Mouse (Mus musculus): Measurements from ENCODE around the gene Etnk2. TPM values are rescaled to one million over a fixed set of nuclear protein-coding genes. Genes with fewer than 3 reads are reported as not detected.

Gene Etnk2
- polyA plus RNA-seq, 1 experiment from 2014 or later = 3.0 TPM

- peak overlapping the region; percentile 66 for H3K27ac ChIP-seq (ENCODE audit: low read depth, low read length)
- no peaks in the 10 kb centered on the region; the same call in 1 of the 2 replicates for H3K36me3 ChIP-seq (ENCODE audit: control insufficient read depth, insufficient read depth, low read length)
- no peaks in the 10 kb centered on the region for H3K9me3 ChIP-seq (ENCODE audit: control insufficient read depth, low read length)
- WGBS = 63% methylated on average over 9 of the region's 9 CpGs
- no peak for DNase-seq (ENCODE audit: low spot score)
- H3K4me2 ChIP-seq (ENCODE audit: low read depth) = no peak overlapping the region
- ATAC-seq (ENCODE audit: insufficient read depth, low FRiP score, low TSS enrichment) = no peak
- H3K4me3 ChIP-seq (ENCODE audit: low read depth, low read length) = no peak overlapping the region
- no peak overlapping the region; the same call in 1 of the 2 replicates for H3K9ac ChIP-seq (ENCODE audit: low read length)
- H3K4me1 ChIP-seq (ENCODE audit: control insufficient read depth, insufficient read depth, low read length) = peaks cover 31% of the 10 kb centered on the region
- no peaks in the 10 kb centered on the region for H3K27me3 ChIP-seq (ENCODE audit: control insufficient read depth, insufficient read depth, low read length)
Observed at GRCm38 (mm10) chr1:133409786-133410185, 46.4 kb downstream of the Etnk2 start.

- no peak overlapping the region for H3K9ac ChIP-seq (ENCODE audit: low read length)
- 55% methylated on average over 8 of the region's 8 CpGs for WGBS
Observed at GRCm38 (mm10) chr1:133411506-133412147, 48.3 kb downstream of the Etnk2 start.

GRCm38 (mm10) chr1:133412941-133413340, 49.6 kb downstream of the Etnk2 start:
- Histone ChIP-seq H3K27me3 (ENCODE audit: control insufficient read depth, insufficient read depth, low read length) (no peaks in the 10 kb centered on the region), H3K4me1 (ENCODE audit: control insufficient read depth, insufficient read depth, low read length) (peaks cover 28% of the 10 kb centered on the region), H3K27ac (ENCODE audit: low read depth, low read length) (no peak overlapping the region), H3K4me2 (ENCODE audit: low read depth) (no peak overlapping the region), H3K36me3 (ENCODE audit: control insufficient read depth, insufficient read depth, low read length) (no peaks in the 10 kb centered on the region; the same call in 1 of the 2 replicates), H3K9me3 (ENCODE audit: control insufficient read depth, low read length) (no peaks in the 10 kb centered on the region), H3K4me3 (ENCODE audit: low read depth, low read length) (no peak overlapping the region), H3K9ac (ENCODE audit: low read length) (no peak overlapping the region)
- ATAC-seq (ENCODE audit: insufficient read depth, low FRiP score, low TSS enrichment) (no peak), DNase-seq (ENCODE audit: low spot score) (no peak)
- 65% methylated on average over 9 of the region's 9 CpGs for WGBS

More at GRCm38 (mm10) chr1:133411506-133412147, 48.3 kb downstream of the Etnk2 start:
- ATAC-seq (ENCODE audit: insufficient read depth, low FRiP score, low TSS enrichment) (no peak), DNase-seq (ENCODE audit: low spot score) (no peak)
- H3K4me2 ChIP-seq (ENCODE audit: low read depth) = no peak overlapping the region
- H3K4me1 ChIP-seq (ENCODE audit: control insufficient read depth, insufficient read depth, low read length) = peaks cover 31% of the 10 kb centered on the region
- no peak overlapping the region for H3K4me3 ChIP-seq (ENCODE audit: low read depth, low read length)
- no peaks in the 10 kb centered on the region; the same call in 1 of the 2 replicates for H3K36me3 ChIP-seq (ENCODE audit: control insufficient read depth, insufficient read depth, low read length)
- no peaks in the 10 kb centered on the region for H3K27me3 ChIP-seq (ENCODE audit: control insufficient read depth, insufficient read depth, low read length)
- H3K9me3 ChIP-seq (ENCODE audit: control insufficient read depth, low read length) = no peaks in the 10 kb centered on the region
- H3K27ac ChIP-seq (ENCODE audit: low read depth, low read length) = no peak overlapping the region

GRCm38 (mm10) chr1:133415086-133415485, 51.7 kb downstream of the Etnk2 start:
- DNase-seq (ENCODE audit: low spot score) (no peak), ATAC-seq (ENCODE audit: insufficient read depth, low FRiP score, low TSS enrichment) (no peak)
- no peak overlapping the region for H3K9ac ChIP-seq (ENCODE audit: low read length)
- H3K4me3 ChIP-seq (ENCODE audit: low read depth, low read length) = no peak overlapping the region
- H3K4me1 ChIP-seq (ENCODE audit: control insufficient read depth, insufficient read depth, low read length) = peaks cover 23% of the 10 kb centered on the region
- H3K9me3 ChIP-seq (ENCODE audit: control insufficient read depth, low read length) = no peaks in the 10 kb centered on the region
- H3K36me3 ChIP-seq (ENCODE audit: control insufficient read depth, insufficient read depth, low read length) = no peaks in the 10 kb centered on the region
- no peaks in the 10 kb centered on the region for H3K27me3 ChIP-seq (ENCODE audit: control insufficient read depth, insufficient read depth, low read length)
- H3K4me2 ChIP-seq (ENCODE audit: low read depth) = no peak overlapping the region
- H3K27ac ChIP-seq (ENCODE audit: low read depth, low read length) = no peak overlapping the region
- WGBS = 60% methylated on average over 7 of the region's 7 CpGs

- ATAC-seq (ENCODE audit: insufficient read depth, low FRiP score, low TSS enrichment) = no peak
- Histone ChIP-seq H3K9ac (ENCODE audit: low read length) (no peak overlapping the region), H3K27ac (ENCODE audit: low read depth, low read length) (no peak overlapping the region), H3K36me3 (ENCODE audit: control insufficient read depth, insufficient read depth, low read length) (no peaks in the 10 kb centered on the region), H3K9me3 (ENCODE audit: control insufficient read depth, low read length) (no peaks in the 10 kb centered on the region), H3K4me2 (ENCODE audit: low read depth) (no peak overlapping the region), H3K4me1 (ENCODE audit: control insufficient read depth, insufficient read depth, low read length) (peaks cover 22% of the 10 kb centered on the region), H3K4me3 (ENCODE audit: low read depth, low read length) (no peak overlapping the region), H3K27me3 (ENCODE audit: control insufficient read depth, insufficient read depth, low read length) (no peaks in the 10 kb centered on the region)
- DNase-seq (ENCODE audit: low spot score) = no peak
- 70% methylated on average over 6 of the region's 6 CpGs for WGBS
Observed at GRCm38 (mm10) chr1:133415505-133415904, 52.1 kb downstream of the Etnk2 start.

- ATAC-seq (ENCODE audit: insufficient read depth, low FRiP score, low TSS enrichment) (no peak), DNase-seq (ENCODE audit: low spot score) (no peak)
- Histone ChIP-seq H3K27ac (ENCODE audit: low read depth, low read length) (no peak overlapping the region), H3K9ac (ENCODE audit: low read length) (no peak overlapping the region), H3K27me3 (ENCODE audit: control insufficient read depth, insufficient read depth, low read length) (no peaks in the 10 kb centered on the region), H3K4me3 (ENCODE audit: low read depth, low read length) (no peak overlapping the region), H3K4me1 (ENCODE audit: control insufficient read depth, insufficient read depth, low read length) (peaks cover 31% of the 10 kb centered on the region), H3K9me3 (ENCODE audit: control insufficient read depth, low read length) (no peaks in the 10 kb centered on the region), H3K36me3 (ENCODE audit: control insufficient read depth, insufficient read depth, low read length) (no peaks in the 10 kb centered on the region), H3K4me2 (ENCODE audit: low read depth) (no peak overlapping the region)
- WGBS = 95% methylated on average over 7 of the region's 7 CpGs
Observed at GRCm38 (mm10) chr1:133416472-133416871, 53.1 kb downstream of the Etnk2 start.

- Histone ChIP-seq H3K4me3 (ENCODE audit: low read depth, low read length) (no peak overlapping the region), H3K9ac (ENCODE audit: low read length) (no peak overlapping the region), H3K4me1 (ENCODE audit: control insufficient read depth, insufficient read depth, low read length) (peaks cover 31% of the 10 kb centered on the region), H3K27me3 (ENCODE audit: control insufficient read depth, insufficient read depth, low read length) (no peaks in the 10 kb centered on the region), H3K27ac (ENCODE audit: low read depth, low read length) (no peak overlapping the region), H3K36me3 (ENCODE audit: control insufficient read depth, insufficient read depth, low read length) (no peaks in the 10 kb centered on the region), H3K9me3 (ENCODE audit: control insufficient read depth, low read length) (no peaks in the 10 kb centered on the region), H3K4me2 (ENCODE audit: low read depth) (no peak overlapping the region)
- WGBS = 70% methylated on average over 3 of the region's 3 CpGs
- ATAC-seq (ENCODE audit: insufficient read depth, low FRiP score, low TSS enrichment) (no peak), DNase-seq (ENCODE audit: low spot score) (no peak)
Observed at GRCm38 (mm10) chr1:133417113-133417512, 53.7 kb downstream of the Etnk2 start.

- no peaks in the 10 kb centered on the region for H3K9me3 ChIP-seq (ENCODE audit: control insufficient read depth, low read length)
- H3K36me3 ChIP-seq (ENCODE audit: control insufficient read depth, insufficient read depth, low read length) = no peaks in the 10 kb centered on the region
- H3K27me3 ChIP-seq (ENCODE audit: control insufficient read depth, insufficient read depth, low read length) = no peaks in the 10 kb centered on the region
- H3K4me2 ChIP-seq (ENCODE audit: low read depth) = no peak overlapping the region
- WGBS = 70% methylated on average over 1 of the region's 1 CpGs
- H3K9ac ChIP-seq (ENCODE audit: low read length) = no peak overlapping the region
- DNase-seq (ENCODE audit: low spot score) (no peak), ATAC-seq (ENCODE audit: insufficient read depth, low FRiP score, low TSS enrichment) (no peak)
- no peak overlapping the region for H3K4me3 ChIP-seq (ENCODE audit: low read depth, low read length)
- H3K27ac ChIP-seq (ENCODE audit: low read depth, low read length) = no peak overlapping the region
- H3K4me1 ChIP-seq (ENCODE audit: control insufficient read depth, insufficient read depth, low read length) = peaks cover 32% of the 10 kb centered on the region
Observed at GRCm38 (mm10) chr1:133417539-133417938, 54.2 kb downstream of the Etnk2 start.

GRCm38 (mm10) chr1:133418164-133418800, 54.9 kb downstream of the Etnk2 start:
- Histone ChIP-seq H3K36me3 (ENCODE audit: control insufficient read depth, insufficient read depth, low read length) (no peaks in the 10 kb centered on the region), H3K9me3 (ENCODE audit: control insufficient read depth, low read length) (no peaks in the 10 kb centered on the region), H3K4me2 (ENCODE audit: low read depth) (peak overlapping the region; percentile 36), H3K4me1 (ENCODE audit: control insufficient read depth, insufficient read depth, low read length) (peaks cover 32% of the 10 kb centered on the region), H3K9ac (ENCODE audit: low read length) (peak overlapping the region; percentile 53), H3K4me3 (ENCODE audit: low read depth, low read length) (peak overlapping the region; percentile 15), H3K27me3 (ENCODE audit: control insufficient read depth, insufficient read depth, low read length) (no peaks in the 10 kb centered on the region), H3K27ac (ENCODE audit: low read depth, low read length) (no peak overlapping the region)
- 0 out of 2 replicates have a peak, but pooled peaks have one; percentile 14 for ATAC-seq (ENCODE audit: insufficient read depth, low FRiP score, low TSS enrichment)
- 16% methylated on average over 28 of the region's 28 CpGs for WGBS
- no peak for DNase-seq (ENCODE audit: low spot score)

All from neural tube, embryonic 11.5 days (tissue).